Mouse (Mus musculus) stomach, embryonic 14.5 days (tissue): ENCODE measurements around the gene B430306N03Rik. TPM values are rescaled to one million over a fixed set of nuclear protein-coding genes. Genes with fewer than 3 reads are reported as not detected.
"Not testable (repeated sequence)": the region's sequence is repeated elsewhere in the genome, so short reads cannot be mapped to it uniquely, and the experiment has no call there.

Experiments used
- ATAC-seq: fragments of 200-750 bp; cut with Nextera tagmentation; 2 replicates; pipeline ENCODE4 v1.8.0; 2017; ENCODE audit warnings: low read depth, moderate TSS enrichment; ENCODE audit not compliant: insufficient number of reproducible peaks, insufficient read depth, low FRiP score
- H3K27ac ChIP-seq: fragments of 300-500 bp; sonication (generic); 2 replicates; pipeline ENCODE4 v1.5.1; 2014; ENCODE audit warnings: mild to moderate bottlenecking, low read length, moderate library complexity, mixed read lengths
- H3K27me3 ChIP-seq: fragments of 300-500 bp; sonication (generic); 2 replicates; pipeline ENCODE4 v1.6.1; 2014; ENCODE audit warnings: low read length, control low read depth, mixed read lengths; ENCODE audit not compliant: control insufficient read depth, insufficient read depth
- H3K36me3 ChIP-seq: fragments of 300-500 bp; sonication (generic); 2 replicates; pipeline ENCODE4 v1.6.1; 2014; ENCODE audit warnings: mild to moderate bottlenecking, control low read depth, low read length, moderate library complexity, mixed read lengths; ENCODE audit not compliant: control insufficient read depth, insufficient read depth
- H3K4me1 ChIP-seq: fragments of 300-500 bp; sonication (generic); 2 replicates; pipeline ENCODE4 v1.6.1; 2014; ENCODE audit warnings: low read length, control low read depth, mixed read lengths; ENCODE audit not compliant: control insufficient read depth, insufficient read depth
- H3K4me2 ChIP-seq: fragments of 300-500 bp; sonication (generic); replicated peaks from 2 replicates; pipeline ENCODE4 v1.6.1; 2014; ENCODE audit warnings: low read depth, low read length, control low read depth
- H3K4me3 ChIP-seq: fragments of 300-500 bp; sonication (generic); 2 replicates; pipeline ENCODE4 v1.5.1; 2014; ENCODE audit warnings: low read depth, low read length, control low read depth
- H3K9ac ChIP-seq: fragments of 300-500 bp; sonication (generic); replicated peaks from 2 replicates; pipeline ENCODE4 v1.6.1; 2014; ENCODE audit warnings: low read depth, mild to moderate bottlenecking, control low read depth, low read length, moderate library complexity, mixed read lengths
- H3K9me3 ChIP-seq: fragments of 300-500 bp; sonication (generic); 2 replicates; pipeline ENCODE4 v1.6.1; 2016; ENCODE audit warnings: low read depth, low read length, control low read depth; ENCODE audit not compliant: control insufficient read depth
- WGBS: fragments of 180-500 bp; shearing (Covaris S2); extraction: QIAGEN DNeasy Blood & Tissue Kit; methylation state at CpG from one replicate; pipeline ENCODE4 v1.1.7; 2014; 5-methylcytosine and 5-hydroxymethylcytosine counted together
- polyA plus RNA-seq: library from polyadenylated mRNA; unstranded; fragments of >200 nt; fragmentation: Nextera tagmentation; extraction: Ambion mirVana; gene quantifications from 2 replicates; pipeline ENCODE4 v1.2.1, GENCODE M21; 2014

The B430306N03Rik gene
- polyA plus RNA-seq, 1 experiment from 2014 or later: 0.51 TPM

DNA sequence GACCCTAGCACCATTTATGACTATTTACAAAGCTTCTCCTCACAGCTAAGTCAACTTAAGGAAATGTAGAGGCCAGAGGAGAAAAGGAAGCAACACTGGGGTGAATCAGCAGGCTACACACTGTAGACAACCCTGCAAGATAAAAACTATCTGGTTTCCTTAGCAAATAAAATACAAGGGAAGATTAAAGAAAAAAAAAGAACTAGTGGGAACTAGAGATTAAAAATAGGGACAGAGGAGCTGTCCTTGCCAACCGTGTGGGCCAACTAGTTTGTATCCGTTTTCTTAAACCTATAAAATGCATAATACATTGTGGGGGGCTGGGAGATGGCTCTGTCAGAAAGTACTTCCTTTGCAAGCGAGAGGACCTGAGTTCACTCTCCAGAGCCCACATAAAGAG lies 26.0 kb downstream of the B430306N03Rik start:
- Histone ChIP-seq H3K36me3 (no peaks in the 10 kb centered on the region), H3K27ac (no peak overlapping the region), H3K4me1 (no peaks in the 10 kb centered on the region), H3K27me3 (no peaks in the 10 kb centered on the region), H3K4me2 (no peak overlapping the region), H3K9me3 (no peaks in the 10 kb centered on the region), H3K9ac (no peak overlapping the region), H3K4me3 (no peak overlapping the region)
- no peak for ATAC-seq
- 62% methylated on average over 3 of the region's 3 CpGs for WGBS

DNA sequence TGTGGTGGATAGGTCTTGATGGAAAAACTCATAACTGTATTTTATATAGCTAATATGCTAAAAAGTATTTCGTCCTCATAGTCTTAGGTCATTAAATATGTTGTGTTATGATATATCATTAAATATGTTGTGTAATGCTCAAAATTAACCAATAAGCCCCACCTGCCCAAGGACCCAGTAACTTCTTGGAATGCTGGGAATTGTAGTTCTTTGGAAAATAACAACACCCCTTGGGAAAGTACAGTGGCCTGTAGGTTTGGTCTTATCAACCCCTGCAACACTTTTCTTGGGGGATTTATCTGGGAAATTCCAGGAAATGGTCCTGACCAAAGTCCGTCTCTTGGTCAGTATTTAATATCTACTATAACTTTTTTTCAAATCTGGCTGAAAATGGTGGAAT lies 27.1 kb downstream of the B430306N03Rik start:
- Histone ChIP-seq H3K4me3 (no peak overlapping the region), H3K4me2 (no peak overlapping the region), H3K27ac (no peak overlapping the region), H3K36me3 (no peaks in the 10 kb centered on the region), H3K4me1 (no peaks in the 10 kb centered on the region), H3K9ac (no peak overlapping the region), H3K9me3 (no peaks in the 10 kb centered on the region), H3K27me3 (no peaks in the 10 kb centered on the region)
- 88% methylated on average over 2 of the region's 2 CpGs for WGBS
- ATAC-seq: no peak

DNA sequence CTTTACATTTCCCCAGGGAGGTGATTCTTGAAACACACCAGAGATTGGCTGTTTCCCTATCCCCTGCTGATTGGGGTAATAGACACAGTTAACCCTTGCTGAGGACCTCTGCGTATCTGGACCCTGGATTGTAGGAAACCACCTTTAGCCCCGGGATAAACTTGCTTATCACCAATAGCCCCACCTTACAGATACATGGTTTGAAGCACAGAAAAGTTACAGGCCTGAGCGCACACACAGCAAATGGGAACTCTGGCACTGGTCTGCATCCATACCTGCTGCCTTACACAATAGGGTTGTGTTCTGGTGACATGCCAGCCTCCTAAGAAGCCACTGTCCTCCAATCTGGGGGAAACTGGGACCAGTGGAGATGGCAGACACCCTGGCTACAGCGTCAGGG lies 29.9 kb downstream of the B430306N03Rik start:
- Histone ChIP-seq H3K27me3 (no peaks in the 10 kb centered on the region), H3K4me1 (no peaks in the 10 kb centered on the region), H3K9ac (no peak overlapping the region), H3K9me3 (no peaks in the 10 kb centered on the region), H3K36me3 (no peaks in the 10 kb centered on the region), H3K27ac (no peak overlapping the region), H3K4me2 (no peak overlapping the region), H3K4me3 (no peak overlapping the region)
- ATAC-seq: no peak
- WGBS: 83% methylated on average over 4 of the region's 4 CpGs

DNA sequence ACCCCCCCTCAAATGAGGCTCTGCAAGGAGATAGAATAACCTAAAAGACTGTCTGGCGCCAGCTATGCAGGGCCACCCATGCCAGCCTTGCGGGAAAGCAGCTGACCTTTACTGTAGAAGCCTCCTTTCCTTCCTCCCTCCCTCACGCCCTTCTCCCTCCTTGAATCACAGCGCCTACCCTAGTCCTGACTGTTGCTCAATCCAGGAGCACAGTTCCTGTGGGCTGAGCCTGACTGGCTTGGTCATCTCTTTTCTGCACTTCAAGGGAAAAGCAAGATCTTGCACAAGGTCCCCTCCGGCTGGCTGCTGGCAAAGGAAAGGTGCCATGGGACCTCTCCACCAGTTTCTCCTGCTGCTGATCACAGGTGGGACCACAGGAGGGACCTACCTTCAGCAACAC lies 30.3 kb downstream of the B430306N03Rik start, which contains the start of gene Trem2:
Trem2 (plus strand) TSS at position 171 of the 400 bp plus-strand sequence.
- no peaks in the 10 kb centered on the region for H3K27me3 ChIP-seq
- WGBS: 71% methylated on average over 5 of the region's 5 CpGs
- no peak within 1 kb of the TSS for H3K9ac ChIP-seq
- ATAC-seq: no peak
- H3K4me2 ChIP-seq: no peak within 1 kb of the TSS
- H3K9me3 ChIP-seq: no peaks in the 10 kb centered on the region
- H3K4me3 ChIP-seq: no peak within 1 kb of the TSS
- H3K27ac ChIP-seq: no peak within 1 kb of the TSS
- H3K36me3 ChIP-seq: no peaks in the 10 kb centered on the region
- no peaks in the 10 kb centered on the region for H3K4me1 ChIP-seq

DNA sequence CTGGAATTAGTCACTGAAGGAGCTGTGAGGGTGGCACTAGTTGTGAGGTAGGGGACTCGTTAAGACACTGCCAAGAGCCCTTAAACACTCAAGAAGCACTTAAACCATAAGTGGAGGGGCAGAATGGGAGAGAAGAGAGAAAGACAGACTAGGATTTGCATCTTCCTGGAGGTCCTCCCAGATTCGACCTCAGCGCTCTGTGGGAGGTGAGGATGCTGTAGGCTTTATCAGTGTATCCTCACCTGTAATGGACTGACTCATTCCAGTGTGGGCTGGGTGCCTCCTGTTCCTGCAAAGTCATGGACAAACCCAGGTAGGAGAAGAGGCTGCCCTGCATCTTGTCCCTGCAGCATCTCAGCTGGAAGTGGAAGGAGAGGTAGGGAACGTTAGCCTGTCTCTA lies 30.9 kb downstream of the B430306N03Rik start:
- Histone ChIP-seq H3K27ac (no peak overlapping the region), H3K27me3 (no peaks in the 10 kb centered on the region), H3K4me2 (no peak overlapping the region), H3K4me3 (no peak overlapping the region), H3K36me3 (no peaks in the 10 kb centered on the region), H3K4me1 (no peaks in the 10 kb centered on the region), H3K9me3 (no peaks in the 10 kb centered on the region), H3K9ac (no peak overlapping the region)
- ATAC-seq: no peak
- WGBS: 61% methylated on average over 4 of the region's 4 CpGs

DNA sequence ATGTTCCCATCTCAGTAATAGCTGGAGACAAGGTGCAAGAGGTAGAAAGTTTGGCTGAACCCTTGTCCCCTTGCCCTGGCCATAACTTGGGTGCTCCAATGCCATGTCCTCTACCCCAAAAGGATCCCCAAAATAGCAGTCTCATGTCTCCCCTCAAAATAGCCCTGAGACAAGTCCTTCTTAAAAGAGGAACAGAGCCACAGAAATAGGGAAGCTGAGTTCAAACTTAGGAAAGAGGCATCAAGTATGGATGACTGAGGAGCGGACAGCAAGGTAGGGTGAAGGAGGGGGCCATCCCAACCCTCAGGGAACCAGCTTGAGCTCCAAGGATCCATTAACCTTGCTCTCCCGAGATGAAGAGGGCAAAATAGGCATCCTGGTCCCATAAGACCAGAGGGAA lies 31.3 kb downstream of the B430306N03Rik start:
- no peaks in the 10 kb centered on the region for H3K27me3 ChIP-seq
- no peak for ATAC-seq
- 71% methylated on average over 2 of the region's 2 CpGs for WGBS

DNA sequence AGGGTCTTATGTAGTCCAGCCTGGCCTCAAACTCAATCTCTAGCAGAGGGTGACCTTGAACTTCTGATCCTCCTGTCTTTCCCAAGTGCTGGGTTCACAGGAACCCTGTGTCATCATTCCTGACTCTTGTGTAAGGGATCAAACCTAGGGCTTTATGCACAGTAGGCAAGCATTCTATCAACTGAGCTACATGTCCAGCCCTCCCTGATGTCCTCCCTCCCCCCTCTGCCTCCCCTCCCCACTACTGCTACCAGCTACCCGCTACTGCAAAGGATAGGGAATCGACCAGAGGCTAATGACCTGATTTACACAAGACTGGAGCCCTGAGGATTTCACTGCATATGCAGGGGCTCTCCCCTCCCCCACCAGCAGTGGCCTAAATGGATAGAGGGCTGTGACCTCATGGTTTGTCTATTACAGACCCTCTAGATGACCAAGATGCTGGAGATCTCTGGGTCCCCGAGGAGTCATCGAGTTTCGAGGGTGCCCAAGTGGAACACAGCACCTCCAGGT lies 34.8 kb downstream of the B430306N03Rik start:
- no peak overlapping the region for H3K4me3 ChIP-seq
- no peak overlapping the region for H3K4me2 ChIP-seq
- no peak overlapping the region for H3K27ac ChIP-seq
- H3K4me1 ChIP-seq: no peaks in the 10 kb centered on the region
- WGBS: 79% methylated on average over 5 of the region's 5 CpGs
- no peaks in the 10 kb centered on the region for H3K36me3 ChIP-seq
- H3K9ac ChIP-seq: no peak overlapping the region
- ATAC-seq: no peak
- H3K27me3 ChIP-seq: no peaks in the 10 kb centered on the region
- no peaks in the 10 kb centered on the region for H3K9me3 ChIP-seq

More for the DNA sequence above, 31.3 kb downstream of the B430306N03Rik start:
- H3K9ac ChIP-seq: no peak overlapping the region
- no peaks in the 10 kb centered on the region for H3K4me1 ChIP-seq
- no peak overlapping the region for H3K4me2 ChIP-seq
- no peaks in the 10 kb centered on the region for H3K9me3 ChIP-seq
- no peaks in the 10 kb centered on the region for H3K36me3 ChIP-seq
- no peak overlapping the region for H3K4me3 ChIP-seq
- no peak overlapping the region for H3K27ac ChIP-seq

DNA sequence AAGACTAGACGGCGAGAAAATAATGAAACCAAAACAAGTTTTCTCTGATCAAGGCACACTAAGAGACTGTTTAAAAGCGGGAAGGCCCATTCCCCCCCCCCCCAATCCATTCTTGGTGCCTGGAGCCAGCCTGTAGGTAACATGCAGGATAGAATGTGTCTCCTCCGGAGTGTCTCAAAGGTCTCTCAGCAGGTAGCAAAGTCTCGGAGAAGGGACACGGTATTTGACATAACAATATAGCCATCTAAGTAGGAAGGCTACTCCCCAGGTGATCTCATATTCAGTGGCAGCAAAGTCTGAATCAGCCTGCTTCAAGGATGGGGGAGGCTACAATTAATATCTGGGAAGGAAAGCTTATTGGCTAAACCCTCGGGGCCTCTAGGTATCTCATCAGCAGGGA lies 37.0 kb downstream of the B430306N03Rik start:
- 84% methylated on average over 7 of the region's 7 CpGs for WGBS
- H3K27me3 ChIP-seq, H3K4me2 ChIP-seq, H3K4me1 ChIP-seq, H3K9ac ChIP-seq, H3K36me3 ChIP-seq, H3K27ac ChIP-seq, H3K9me3 ChIP-seq, ATAC-seq, H3K4me3 ChIP-seq: not testable (repeated sequence)

DNA sequence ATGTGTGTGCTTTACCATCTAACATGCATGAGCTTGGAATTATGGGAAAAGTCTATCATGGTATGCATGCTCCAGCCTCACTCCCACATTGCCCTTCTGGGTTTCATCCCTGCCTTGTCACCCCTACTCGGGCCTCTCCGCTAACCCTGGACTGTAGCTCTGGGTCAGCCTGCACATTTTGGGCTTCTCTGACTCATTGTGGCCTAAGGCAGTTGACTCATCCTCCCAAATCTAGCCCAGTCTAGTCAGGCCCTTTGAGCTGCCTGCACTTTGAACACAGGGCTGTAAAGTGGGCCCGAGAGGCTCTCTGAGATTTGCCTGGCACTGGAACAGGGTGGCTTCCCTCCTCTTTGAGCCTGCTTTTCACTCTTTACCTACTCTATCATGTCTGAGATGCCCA lies 39.9 kb downstream of the B430306N03Rik start:
- H3K9me3 ChIP-seq: no peaks in the 10 kb centered on the region
- no peak for ATAC-seq
- no peaks in the 10 kb centered on the region for H3K27me3 ChIP-seq
- H3K4me3 ChIP-seq: no peak overlapping the region
- H3K4me1 ChIP-seq: no peaks in the 10 kb centered on the region
- H3K36me3 ChIP-seq: no peaks in the 10 kb centered on the region
- no peak overlapping the region for H3K4me2 ChIP-seq
- H3K9ac ChIP-seq: no peak overlapping the region
- WGBS: 88% methylated on average over 3 of the region's 3 CpGs
- no peak overlapping the region for H3K27ac ChIP-seq
